Mouse (Mus musculus): ENCODE results near the gene Lactb.

Gene Lactb

DNA sequence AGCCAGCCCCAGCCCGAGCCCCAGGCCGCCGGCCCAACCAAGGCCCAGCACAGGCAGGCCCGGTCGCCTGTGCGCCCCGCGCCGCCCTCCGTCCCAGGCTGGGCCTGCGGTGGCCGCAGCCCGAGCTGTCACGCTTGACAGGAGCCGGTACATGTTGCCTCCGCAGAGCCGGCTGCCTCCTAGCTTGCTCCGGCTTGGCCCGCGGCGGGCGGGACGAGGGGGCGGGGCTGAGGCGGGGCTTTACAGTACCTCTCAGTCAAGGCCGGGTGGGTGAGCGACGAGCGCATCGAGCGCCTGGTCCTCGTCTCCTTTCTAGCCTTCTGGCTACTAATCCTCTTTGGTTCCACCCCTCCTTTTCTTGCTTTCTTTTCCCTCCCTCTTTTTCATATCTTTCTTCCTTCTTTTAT is at the start of gene Lactb:
Gene Lactb (minus strand): TSS at position 246 of the 407 bp plus-strand sequence.
- peak; percentile 93 for DNase-seq (ENCODE audit: low read depth)

DNA sequence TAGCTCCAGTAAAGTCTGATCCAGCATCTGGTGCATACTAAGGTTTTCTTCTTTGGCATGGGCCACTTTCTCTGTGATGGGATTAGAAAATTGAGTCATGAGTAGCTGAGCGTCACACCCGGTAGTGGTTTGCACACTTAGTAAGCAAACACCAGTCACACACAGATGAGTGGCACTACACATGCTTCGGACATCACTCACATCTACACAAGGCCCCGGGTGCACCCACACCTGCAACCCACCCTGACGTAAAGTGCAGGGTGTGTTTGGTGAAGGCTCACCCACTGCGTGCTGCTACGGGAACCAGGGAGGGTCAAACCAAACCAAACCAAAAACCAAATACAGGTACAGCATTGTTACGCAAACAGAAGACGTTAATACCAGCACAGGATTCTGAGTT is 48.1 kb upstream of the Lactb start:
- no peak for DNase-seq (ENCODE audit: low read depth)

DNA sequence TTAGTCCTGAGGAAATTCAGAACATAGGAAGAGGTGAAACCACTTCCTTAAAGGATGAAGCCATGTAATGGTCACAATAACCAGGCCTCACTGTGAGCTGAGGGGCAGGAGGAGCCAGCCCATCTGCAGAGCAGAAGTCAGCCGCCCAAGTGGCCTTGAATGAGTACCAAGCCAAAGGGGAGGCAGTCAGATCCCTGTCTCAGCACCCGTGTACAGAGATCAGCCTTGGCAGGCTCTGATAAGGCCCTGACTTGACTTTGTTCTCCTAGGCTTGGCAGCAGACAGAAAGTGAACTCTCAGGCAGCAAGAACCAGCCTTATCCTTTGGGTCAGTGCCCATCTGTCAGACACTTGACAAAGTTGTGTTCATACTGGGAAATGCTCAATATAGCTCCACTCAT is 44.8 kb upstream of the Lactb start:
- DNase-seq (ENCODE audit: low read depth), result no peak

DNA sequence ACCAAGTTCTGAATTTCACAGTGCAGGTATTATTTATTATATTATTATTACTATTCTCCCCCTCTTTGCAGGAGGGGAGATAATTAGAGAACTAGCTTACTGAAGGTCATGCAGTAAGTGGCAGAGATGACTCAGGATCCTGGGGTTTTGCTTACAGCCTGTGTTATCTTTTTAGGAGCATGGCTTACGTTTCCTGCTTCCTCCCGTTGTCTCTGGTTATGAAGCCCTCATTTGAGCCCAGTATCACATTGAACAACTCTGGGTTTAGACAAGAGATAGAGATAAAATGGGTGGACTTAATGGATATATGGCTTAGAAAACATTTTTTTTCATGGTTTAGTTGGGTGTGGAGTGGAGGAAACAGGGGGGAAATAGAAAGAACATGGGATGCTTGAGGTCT is 38.2 kb upstream of the Lactb start:
- no peak for DNase-seq (ENCODE audit: low read depth)

DNA sequence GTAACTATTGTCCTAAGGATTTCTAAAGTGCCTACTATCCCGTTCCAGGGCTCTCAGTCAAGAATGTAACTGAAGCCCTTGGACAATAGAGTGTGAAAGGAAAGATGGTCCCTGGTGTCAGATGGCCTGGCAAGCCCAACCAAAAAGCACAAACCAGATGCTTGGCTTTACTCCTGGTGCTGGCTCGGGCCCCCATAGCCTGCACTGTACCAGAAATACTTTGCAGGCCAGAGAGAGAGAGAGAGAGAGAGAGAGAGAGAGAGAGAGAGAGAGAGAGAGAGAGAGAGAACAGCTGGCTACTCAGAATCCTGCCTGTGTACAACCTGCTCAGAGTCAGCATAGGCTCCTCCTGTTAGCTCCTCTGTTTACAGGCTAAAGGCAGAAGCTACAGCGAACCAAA is 37.2 kb upstream of the Lactb start:
- DNase-seq (ENCODE audit: low read depth), result peak; percentile 84

DNA sequence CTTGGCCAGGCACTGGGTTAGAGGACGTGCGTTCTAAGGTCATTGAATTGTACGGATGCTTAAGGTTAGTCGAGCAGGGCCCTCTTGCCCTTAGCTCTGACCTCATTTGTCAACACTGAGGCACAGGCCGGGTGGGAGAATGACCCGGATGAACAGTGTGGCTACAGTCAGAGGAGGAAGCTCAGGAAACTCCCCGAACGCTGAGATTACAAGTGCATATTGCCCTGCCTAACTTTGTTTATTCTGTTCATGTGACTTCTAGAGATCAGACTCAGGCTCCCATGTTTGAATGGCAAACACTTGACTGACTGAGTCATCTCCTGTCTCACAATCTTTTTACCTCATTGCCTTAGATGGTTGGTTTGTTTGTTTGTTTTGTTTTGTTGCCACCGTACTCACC is 36.2 kb upstream of the Lactb start:
- DNase-seq (ENCODE audit: low read depth), result no peak

DNA sequence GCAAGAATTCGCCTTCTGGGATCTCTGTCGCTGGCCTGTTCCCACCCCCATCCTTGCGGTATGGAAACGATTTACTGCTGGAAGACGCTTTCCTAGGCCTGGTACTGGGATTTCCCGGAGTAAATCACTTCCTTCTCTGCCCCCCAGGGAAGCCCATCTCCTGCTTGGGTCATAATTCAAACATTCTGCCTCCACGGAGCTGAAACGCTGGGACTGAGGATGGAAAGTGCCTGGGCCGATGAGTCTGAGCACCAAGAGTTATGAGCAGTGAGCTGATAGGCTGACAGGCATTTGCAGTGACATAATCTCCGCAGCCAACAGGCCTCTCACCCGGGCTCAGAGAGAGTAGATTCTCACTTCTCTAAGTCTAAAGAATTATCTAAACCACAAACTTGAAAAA is 33.5 kb upstream of the Lactb start:
- DNase-seq (ENCODE audit: low read depth), result peak; percentile 66

DNA sequence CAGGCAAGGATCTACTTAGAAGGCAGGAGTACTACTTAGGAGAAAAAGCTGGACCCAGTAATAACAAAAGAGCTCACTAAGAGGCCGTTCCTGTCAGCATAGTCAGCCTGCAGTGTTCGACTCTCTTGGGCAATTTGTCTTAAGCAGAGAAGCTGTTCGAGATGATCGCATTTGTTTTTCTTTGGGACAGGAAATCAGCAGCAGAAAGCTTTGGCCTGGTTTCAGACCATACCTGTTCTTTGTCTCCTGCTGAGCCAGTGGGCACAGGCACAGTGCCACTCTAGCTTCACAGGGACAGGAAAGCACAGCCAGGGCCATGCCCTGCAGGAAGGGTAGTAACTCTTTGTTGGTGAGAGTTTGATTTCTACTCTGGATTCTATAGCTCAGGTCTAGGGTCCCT is 31.1 kb upstream of the Lactb start:
- DNase-seq (ENCODE audit: low read depth), result no peak

DNA sequence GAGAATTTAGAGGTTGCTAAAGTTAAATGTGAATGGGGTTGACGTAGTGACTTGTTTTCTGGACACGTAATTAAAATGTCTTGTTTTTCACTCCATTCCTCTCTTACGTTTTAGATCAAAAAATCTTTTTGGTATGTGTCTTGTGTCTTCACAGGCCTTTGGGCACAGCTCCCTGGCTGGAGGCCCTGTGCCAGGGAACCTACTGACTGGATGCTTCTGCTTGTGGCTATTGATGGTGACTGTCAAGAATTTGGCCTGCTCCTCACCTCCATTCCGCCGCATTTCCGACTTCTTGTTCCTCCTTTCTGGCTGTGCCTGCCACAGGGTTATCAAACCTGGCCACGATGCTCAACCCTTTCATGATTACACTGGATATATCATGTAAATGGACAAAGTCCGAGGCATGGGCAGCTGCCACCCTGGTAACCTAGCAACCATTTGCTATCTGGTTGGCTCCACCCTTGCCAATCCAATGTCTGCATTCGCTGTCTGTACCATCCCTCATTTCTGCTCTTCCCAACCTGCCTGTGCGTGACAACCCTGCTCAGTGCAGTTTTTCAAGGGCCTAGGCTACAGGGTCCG is 30.0 kb upstream of the Lactb start:
- DNase-seq (ENCODE audit: low read depth), result no peak

DNA sequence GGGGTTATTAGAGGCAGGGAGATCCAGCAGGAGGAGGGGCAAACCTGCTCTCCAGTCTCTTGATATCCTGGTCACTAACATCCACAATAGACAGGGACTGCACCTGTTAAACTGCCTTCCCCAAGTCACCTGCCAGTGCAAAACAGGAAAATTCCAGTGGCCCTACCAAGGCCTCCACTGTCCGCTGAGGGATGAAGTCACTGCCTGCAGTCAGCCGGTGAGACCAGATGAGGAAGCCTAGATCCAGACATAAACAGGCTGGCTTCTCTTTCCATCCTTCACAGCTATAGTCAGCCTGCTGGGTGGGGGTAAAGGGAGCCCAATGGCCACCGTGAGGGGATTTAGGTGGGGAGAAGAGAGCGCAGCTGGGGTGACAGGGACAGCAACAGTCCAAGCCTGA is 28.4 kb upstream of the Lactb start:
- DNase-seq (ENCODE audit: low read depth), result no peak

DNA sequence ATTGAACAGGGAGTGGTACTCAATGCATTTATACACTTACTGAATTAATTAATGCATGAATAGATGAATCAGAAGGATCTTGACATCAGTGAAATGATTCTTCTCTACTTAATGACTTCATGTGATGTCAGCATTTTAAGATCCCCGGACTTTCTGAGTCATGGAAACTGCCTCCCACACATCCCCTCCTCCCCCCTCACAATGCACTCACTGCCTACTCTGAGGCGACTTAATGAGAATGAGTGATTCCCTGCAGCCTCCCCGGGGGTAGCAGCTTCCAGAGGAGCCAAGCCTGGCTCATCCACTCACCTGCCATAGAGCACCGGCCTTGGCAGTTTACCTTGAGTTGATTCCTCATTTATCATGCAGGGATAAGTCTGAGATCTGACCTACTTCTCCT is 27.9 kb upstream of the Lactb start:
- DNase-seq (ENCODE audit: low read depth), result peak; percentile 66

DNA sequence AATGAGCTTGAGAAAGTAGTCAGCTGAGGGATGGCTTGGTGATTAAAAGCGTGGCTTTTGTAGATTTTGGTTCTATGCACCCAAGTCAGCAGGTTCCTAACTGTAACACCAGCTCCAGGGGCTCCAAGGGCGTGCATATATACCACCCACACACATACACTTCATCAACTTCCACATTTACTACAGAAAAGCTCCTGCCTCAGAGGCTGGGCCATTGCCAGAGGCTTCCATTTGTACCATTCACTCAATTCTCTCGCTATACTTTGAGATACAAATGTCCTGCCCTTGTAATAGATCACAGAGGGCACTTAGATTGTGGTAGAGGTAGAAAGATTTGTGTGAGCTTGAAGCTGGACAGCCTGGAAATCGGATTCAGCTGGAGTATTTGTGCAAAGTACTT is 26.2 kb upstream of the Lactb start:
- no peak for DNase-seq (ENCODE audit: low read depth)

DNA sequence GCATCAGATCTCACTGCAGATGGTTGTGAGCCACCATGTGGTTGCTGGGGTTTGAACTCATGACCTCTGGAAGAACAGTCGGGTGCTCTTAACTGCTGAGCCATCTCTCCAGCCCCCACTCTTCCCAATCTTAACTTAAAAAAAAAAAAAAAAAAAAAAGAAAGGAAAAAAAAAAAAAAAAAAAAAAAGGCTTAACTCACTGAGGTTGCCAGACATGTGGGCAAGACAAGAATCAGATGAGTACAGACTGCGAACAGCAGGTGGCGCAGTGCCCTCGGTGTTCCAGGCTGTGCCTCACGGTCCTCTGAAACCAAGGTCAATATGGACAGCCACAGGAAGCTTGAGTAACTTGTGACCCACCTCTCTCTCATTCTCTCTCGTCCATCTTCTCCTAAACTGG is 25.8 kb upstream of the Lactb start:
- peak; percentile 95 for DNase-seq (ENCODE audit: low read depth)

DNA sequence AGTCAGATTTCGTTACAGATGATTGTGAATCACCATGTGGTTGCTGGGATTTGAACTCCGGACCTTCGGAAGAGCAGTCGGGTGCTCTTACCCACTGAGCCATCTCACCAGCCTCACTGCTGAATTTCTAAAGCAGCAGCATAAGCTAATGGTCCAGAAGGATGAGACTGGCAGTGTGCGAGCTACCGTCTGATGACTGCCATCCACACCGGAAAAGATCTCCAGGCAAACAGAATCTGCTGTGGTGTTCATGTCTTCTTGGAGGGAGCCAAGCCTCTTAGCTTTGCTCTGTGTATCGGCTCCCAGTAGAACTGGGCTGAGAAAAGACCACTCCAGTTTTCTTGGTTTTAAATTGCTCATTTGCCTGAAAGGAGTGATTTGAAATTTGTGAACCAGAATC is 24.4 kb upstream of the Lactb start:
- DNase-seq (ENCODE audit: low read depth), result no peak

DNA sequence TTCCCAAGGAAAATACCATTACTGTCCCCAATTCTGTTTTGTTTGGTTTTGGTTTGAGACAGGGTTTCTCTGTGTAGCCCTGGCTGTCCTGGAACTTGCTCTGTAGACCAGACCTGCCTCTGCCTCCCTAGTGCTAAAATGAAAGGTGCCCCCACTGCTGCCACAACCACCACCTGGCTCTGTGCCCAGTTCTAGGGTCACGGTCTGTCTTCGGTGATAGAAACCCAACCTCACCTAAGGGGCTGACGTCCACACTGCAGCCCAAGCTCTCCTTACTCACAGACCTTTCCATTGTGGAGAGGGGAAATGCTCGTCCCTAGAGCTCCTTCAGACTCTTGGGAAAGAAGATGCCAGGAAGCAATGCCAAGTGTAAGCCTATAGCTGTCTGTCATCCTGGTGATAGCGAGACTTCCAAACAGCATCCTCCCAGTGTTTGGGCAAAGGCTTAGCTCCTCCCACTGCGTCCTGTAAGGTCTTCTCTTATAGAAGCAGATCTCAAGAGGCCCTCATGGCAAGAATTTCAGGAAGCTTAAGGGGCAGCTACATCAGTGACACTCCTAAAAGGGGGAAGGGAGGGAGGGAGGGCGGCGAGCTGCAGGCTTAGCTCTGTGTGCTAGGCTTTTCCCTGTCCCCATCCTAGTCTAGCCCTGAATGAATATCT is 16.6 kb upstream of the Lactb start:
- no peak for DNase-seq (ENCODE audit: low read depth)

DNA sequence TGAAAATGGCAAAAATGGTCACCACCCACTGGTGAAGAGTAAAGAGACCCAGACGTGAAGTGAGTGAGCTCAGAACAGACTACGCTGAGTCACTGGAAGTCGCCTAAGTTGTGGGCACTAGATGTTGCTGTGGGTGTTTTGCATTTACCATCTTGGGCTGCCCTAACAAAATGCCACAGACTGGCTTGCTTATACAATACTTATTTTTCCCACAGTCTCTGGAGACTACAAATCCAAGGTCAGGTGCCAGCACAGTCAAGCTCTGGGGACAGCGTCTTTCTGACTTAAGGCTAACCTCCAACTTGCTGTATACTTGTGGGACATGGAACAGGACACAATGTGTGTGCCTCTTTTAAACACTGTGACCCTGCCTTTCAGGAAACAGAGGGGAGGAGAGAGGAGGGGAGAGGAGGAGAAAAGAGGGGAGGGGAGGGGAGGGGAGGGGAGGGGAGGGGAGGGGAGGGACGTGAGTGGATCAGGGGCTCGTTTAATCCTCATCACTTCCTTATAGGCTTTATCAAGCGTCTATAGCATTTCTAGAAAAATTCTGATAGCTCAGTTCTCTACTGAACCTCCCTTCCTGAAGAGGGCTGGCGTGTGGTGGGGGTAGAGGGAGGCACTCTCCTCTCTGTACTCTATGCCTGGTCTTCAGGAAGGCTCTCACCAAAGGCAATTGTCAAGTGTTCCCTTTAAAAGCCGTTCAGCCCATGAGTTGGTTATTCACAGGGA is 15.9 kb upstream of the Lactb start:
- no peak for DNase-seq (ENCODE audit: low read depth)

DNA sequence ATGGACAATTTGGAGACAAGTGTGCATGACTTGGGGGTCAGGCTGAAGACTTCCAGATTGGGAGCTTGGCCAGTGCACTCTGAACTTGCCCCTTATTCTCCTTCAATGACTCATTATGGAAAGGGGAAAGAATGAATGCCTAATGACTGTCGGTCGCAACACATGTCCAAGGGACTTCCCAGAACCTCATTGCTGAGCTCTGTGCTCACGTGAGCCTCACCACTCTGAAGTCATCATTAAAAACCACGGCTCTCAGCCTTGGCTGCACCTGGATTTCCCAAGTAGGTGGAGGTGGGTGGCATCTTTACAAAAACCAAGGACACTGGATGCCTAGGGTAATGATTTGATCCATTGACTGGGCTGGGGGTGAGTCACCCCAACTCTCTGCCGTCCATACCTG is 14.8 kb upstream of the Lactb start:
- peak; percentile 70 for DNase-seq (ENCODE audit: low read depth)

DNA sequence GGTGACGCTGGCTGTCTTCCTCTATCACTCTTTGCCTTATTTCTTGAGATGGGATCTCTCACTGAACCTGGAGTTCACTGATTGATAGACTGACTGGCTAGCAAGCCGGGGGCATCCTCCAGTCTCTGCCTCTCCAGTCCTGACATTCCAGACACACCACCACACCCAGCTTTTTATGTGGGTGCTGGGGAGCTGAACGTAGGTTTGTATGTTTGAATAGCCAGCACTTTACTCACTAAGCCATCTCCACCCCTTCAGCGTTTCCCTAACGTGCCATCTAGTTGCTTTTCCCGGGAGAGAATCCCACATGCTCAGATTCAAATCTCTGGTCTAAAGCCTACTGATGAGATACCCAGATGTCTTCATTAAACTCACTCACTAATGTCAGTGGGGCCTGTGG is 14.3 kb upstream of the Lactb start:
- DNase-seq (ENCODE audit: low read depth), result peak; percentile 49

DNA sequence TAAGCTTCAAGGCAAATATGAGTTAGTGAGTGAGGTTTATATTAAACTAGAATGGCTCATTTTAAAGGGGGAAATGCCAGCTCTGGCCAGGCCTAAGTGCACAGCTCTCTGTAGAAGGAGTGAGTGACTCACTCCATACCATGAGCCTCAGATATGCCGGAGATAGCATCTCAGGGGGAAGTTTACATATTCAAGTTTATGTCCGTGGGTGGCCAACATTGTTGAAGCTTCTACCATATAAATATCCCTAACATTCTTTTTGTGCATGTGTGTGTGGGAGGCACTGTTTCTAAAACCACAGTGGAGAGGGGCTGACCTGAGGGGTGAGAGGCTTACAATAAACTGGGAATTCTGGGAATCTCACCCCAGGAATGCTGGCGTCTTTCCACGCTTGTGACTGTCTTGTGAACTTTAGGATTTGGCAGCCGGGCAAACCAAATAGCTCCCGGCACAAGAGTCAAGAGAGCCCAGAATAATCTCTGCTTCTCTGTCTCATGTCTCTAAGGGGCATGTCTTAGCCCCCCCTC is 13.7 kb upstream of the Lactb start:
- DNase-seq (ENCODE audit: low read depth), result peak; percentile 98

DNA sequence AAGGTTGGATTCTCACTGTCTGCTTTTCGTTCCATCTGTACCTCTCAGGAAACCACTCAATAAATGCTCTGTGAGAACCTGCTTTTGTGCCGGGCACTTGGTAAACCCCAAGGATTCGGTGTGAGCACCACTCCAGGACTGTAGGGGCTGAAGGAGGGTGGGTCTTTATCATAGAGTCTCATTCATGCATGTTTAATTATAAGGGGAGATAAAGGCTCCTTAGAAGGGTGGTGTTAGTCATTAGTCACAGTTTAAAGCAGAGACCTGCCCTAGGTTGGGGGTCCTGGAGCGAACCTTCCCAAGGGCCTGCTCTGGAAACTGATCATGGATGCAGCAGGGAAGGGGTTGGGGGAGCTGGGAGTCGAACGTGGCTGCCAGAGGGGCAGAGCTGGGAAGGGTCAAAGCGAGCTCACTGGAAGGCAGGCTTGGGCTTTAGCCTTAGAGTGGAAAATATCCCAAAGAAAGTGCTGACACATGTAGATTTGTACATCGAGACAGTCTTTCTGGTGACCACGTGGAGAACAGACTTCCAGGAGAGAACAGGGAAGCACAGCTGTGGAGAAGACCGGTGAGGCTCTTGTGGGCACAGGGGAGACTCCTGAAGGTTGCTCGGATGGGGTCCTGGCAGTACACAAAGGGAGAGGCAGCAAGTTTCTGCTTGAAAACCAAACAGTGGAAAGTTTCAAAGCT is 13.1 kb upstream of the Lactb start:
- DNase-seq (ENCODE audit: low read depth), result peak; percentile 71

DNA sequence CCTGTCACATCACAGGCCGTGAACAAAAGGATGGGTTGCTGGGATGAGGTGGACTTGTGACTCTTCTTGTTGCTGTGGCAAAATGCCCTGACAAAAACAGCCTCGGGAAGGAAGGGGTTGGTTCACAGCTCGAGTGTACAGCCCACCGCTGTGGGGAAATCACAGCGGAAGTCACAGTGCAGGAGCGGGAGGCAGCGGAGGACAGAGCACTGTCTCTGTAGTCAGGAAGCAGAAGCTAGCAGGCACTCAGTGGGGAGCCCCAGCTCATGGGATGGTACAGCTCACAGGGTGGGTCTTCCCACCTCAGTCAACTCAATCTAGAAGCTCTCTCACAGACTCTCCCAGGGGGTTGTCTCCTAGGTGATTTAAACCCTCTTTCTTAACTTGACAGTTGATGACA is 10.1 kb upstream of the Lactb start:
- no peak for DNase-seq (ENCODE audit: low read depth)

DNA sequence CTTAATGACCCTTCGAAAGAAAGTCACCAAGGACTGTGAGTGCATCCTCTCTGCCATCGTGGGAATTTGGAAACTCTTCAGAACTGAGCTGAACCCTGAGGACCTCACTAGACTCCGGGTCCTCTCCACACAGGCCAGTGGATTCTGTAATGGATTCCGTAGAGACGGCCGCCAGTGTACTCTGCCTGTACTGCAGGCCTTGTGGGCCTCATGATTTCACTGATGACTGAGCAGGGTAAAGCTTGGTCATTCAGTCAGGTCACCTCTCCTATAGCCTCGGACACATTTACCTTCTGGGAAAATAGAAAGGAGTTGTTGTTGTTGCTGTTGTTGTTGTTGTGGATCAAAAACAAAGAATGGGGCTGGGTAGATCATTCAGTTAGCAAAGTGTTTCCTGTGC is 6.8 kb upstream of the Lactb start:
- no peak for DNase-seq (ENCODE audit: low read depth)

DNA sequence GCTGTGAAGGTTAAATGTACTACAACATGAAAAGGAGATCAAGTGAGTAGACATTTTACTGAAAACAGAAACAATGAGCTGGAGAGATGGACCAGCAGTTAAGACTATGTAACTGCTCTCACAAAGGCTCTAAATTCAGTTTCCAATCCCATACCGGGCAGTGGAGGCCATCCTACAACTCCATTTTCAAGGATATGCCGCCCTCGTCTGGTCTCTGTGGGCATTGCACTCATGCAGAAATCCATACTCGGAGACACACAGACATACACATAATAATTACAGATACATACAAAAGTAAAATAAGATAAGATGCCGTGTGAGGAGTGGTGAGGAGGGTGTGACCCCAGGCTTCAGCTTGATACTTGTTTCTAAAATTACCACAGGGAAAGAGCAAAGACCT is 5.2 kb upstream of the Lactb start:
- DNase-seq (ENCODE audit: low read depth), result no peak

Data from NIH3T3 (cell line).